Mouse (Mus musculus): Measurements from ENCODE around the gene Ifna2. TPM values are rescaled to one million over a fixed set of nuclear protein-coding genes. Genes with fewer than 3 reads are reported as not detected.

Ifna2 gene
- polyA plus RNA-seq, 1 experiment from 2014 or later: not detected

GRCm38 (mm10) chr4:88698781-88699180 lies 15.1 kb upstream of the Ifna2 start:
- 34% methylated on average over 5 of the region's 5 CpGs for WGBS (ENCODE audit: insufficient replicate concordance)
- no peak overlapping the region for H3K9ac ChIP-seq
- no peak overlapping the region for H3K4me2 ChIP-seq
- no peaks in the 10 kb centered on the region for H3K36me3 ChIP-seq (replicated peaks)
- H3K9me3 ChIP-seq (replicated peaks): no peaks in the 10 kb centered on the region
- ATAC-seq (ENCODE audit: insufficient read depth): no peak
- no peak overlapping the region for H3K4me3 ChIP-seq (replicated peaks)
- H3K27ac ChIP-seq (replicated peaks): no peak overlapping the region
- no peaks in the 10 kb centered on the region for H3K4me1 ChIP-seq (replicated peaks)
- no peaks in the 10 kb centered on the region; the same call in 1 of the 2 replicates for H3K27me3 ChIP-seq

GRCm38 (mm10) chr4:88697753-88698152 lies 14.0 kb upstream of the Ifna2 start:
- ATAC-seq (ENCODE audit: insufficient read depth): no peak
- WGBS (ENCODE audit: insufficient replicate concordance): 64% methylated on average over 4 of the region's 4 CpGs

GRCm38 (mm10) chr4:88697108-88697507 lies 13.4 kb upstream of the Ifna2 start:
- Histone ChIP-seq H3K4me2 (no peak overlapping the region), H3K27me3 (no peaks in the 10 kb centered on the region; the same call in 1 of the 2 replicates), H3K36me3 (replicated peaks) (no peaks in the 10 kb centered on the region), H3K9ac (no peak overlapping the region), H3K27ac (replicated peaks) (no peak overlapping the region), H3K4me1 (replicated peaks) (no peaks in the 10 kb centered on the region), H3K9me3 (replicated peaks) (no peaks in the 10 kb centered on the region), H3K4me3 (replicated peaks) (no peak overlapping the region)
- ATAC-seq (ENCODE audit: insufficient read depth): no peak
- 44% methylated on average over 6 of the region's 6 CpGs for WGBS (ENCODE audit: insufficient replicate concordance)

More at GRCm38 (mm10) chr4:88697753-88698152, 14.0 kb upstream of the Ifna2 start:
- no peaks in the 10 kb centered on the region; the same call in 1 of the 2 replicates for H3K27me3 ChIP-seq
- no peaks in the 10 kb centered on the region for H3K9me3 ChIP-seq (replicated peaks)
- no peak overlapping the region for H3K4me3 ChIP-seq (replicated peaks)
- no peak overlapping the region for H3K27ac ChIP-seq (replicated peaks)
- no peaks in the 10 kb centered on the region for H3K4me1 ChIP-seq (replicated peaks)
- H3K9ac ChIP-seq: no peak overlapping the region
- no peaks in the 10 kb centered on the region for H3K36me3 ChIP-seq (replicated peaks)
- H3K4me2 ChIP-seq: no peak overlapping the region

GRCm38 (mm10) chr4:88696237-88696884 lies 12.6 kb upstream of the Ifna2 start:
- Histone ChIP-seq H3K27ac (replicated peaks) (no peak overlapping the region), H3K27me3 (no peaks in the 10 kb centered on the region; the same call in 1 of the 2 replicates), H3K9me3 (replicated peaks) (no peaks in the 10 kb centered on the region), H3K36me3 (replicated peaks) (no peaks in the 10 kb centered on the region), H3K4me2 (no peak overlapping the region), H3K9ac (no peak overlapping the region), H3K4me3 (replicated peaks) (no peak overlapping the region), H3K4me1 (replicated peaks) (no peaks in the 10 kb centered on the region)
- ATAC-seq (ENCODE audit: insufficient read depth): no peak
- 19% methylated on average over 3 of the region's 3 CpGs for WGBS (ENCODE audit: insufficient replicate concordance)

GRCm38 (mm10) chr4:88693392-88693791 lies 9.7 kb upstream of the Ifna2 start:
- no peaks in the 10 kb centered on the region for H3K4me1 ChIP-seq (replicated peaks)
- no peak overlapping the region for H3K9ac ChIP-seq
- no peaks in the 10 kb centered on the region for H3K36me3 ChIP-seq (replicated peaks)
- 26% methylated on average over 2 of the region's 2 CpGs for WGBS (ENCODE audit: insufficient replicate concordance)
- no peak overlapping the region for H3K27ac ChIP-seq (replicated peaks)
- H3K4me2 ChIP-seq: no peak overlapping the region
- no peak for ATAC-seq (ENCODE audit: insufficient read depth)
- H3K27me3 ChIP-seq: no peaks in the 10 kb centered on the region; the same call in 1 of the 2 replicates
- H3K4me3 ChIP-seq (replicated peaks): no peak overlapping the region
- no peaks in the 10 kb centered on the region for H3K9me3 ChIP-seq (replicated peaks)

GRCm38 (mm10) chr4:88692537-88692936 lies 8.8 kb upstream of the Ifna2 start:
- no peaks in the 10 kb centered on the region for H3K36me3 ChIP-seq (replicated peaks)
- no peak overlapping the region for H3K27ac ChIP-seq (replicated peaks)
- H3K27me3 ChIP-seq: no peaks in the 10 kb centered on the region; the same call in 1 of the 2 replicates
- ATAC-seq (ENCODE audit: insufficient read depth): no peak
- no peaks in the 10 kb centered on the region for H3K4me1 ChIP-seq (replicated peaks)
- no peak overlapping the region for H3K4me3 ChIP-seq (replicated peaks)
- no peak overlapping the region for H3K4me2 ChIP-seq
- WGBS (ENCODE audit: insufficient replicate concordance): 37% methylated on average over 1 of the region's 1 CpGs
- no peak overlapping the region for H3K9ac ChIP-seq
- H3K9me3 ChIP-seq (replicated peaks): no peaks in the 10 kb centered on the region

GRCm38 (mm10) chr4:88691259-88691658 lies 7.5 kb upstream of the Ifna2 start, which contains the start of gene Ifnab:
Gene Ifnab, minus strand, starts transcription at chr4:88691359.
- H3K27ac ChIP-seq (replicated peaks): no peak within 1 kb of the TSS
- 43% methylated on average over 2 of the region's 2 CpGs for WGBS (ENCODE audit: insufficient replicate concordance)
- H3K4me2 ChIP-seq: no peak within 1 kb of the TSS
- no peaks in the 10 kb centered on the region for H3K36me3 ChIP-seq (replicated peaks)
- no peaks in the 10 kb centered on the region for H3K9me3 ChIP-seq (replicated peaks)
- H3K27me3 ChIP-seq: no peaks in the 10 kb centered on the region; the same call in 1 of the 2 replicates
- H3K4me3 ChIP-seq (replicated peaks): no peak within 1 kb of the TSS
- H3K9ac ChIP-seq: no peak within 1 kb of the TSS
- H3K4me1 ChIP-seq (replicated peaks): no peaks in the 10 kb centered on the region
- no peak for ATAC-seq (ENCODE audit: insufficient read depth)

GRCm38 (mm10) chr4:88681353-88681752 lies 2.4 kb downstream of the Ifna2 start:
- Histone ChIP-seq H3K27me3 (no peaks in the 10 kb centered on the region), H3K36me3 (replicated peaks) (no peaks in the 10 kb centered on the region), H3K4me1 (replicated peaks) (no peaks in the 10 kb centered on the region), H3K27ac (replicated peaks) (no peak overlapping the region), H3K9ac (no peak overlapping the region), H3K9me3 (replicated peaks) (no peaks in the 10 kb centered on the region), H3K4me2 (no peak overlapping the region), H3K4me3 (replicated peaks) (no peak overlapping the region)
- WGBS (ENCODE audit: insufficient replicate concordance): 28% methylated on average over 3 of the region's 3 CpGs
- no peak for ATAC-seq (ENCODE audit: insufficient read depth)

- Histone ChIP-seq H3K4me2 (no peak overlapping the region), H3K4me3 (replicated peaks) (no peak overlapping the region), H3K4me1 (replicated peaks) (no peaks in the 10 kb centered on the region), H3K9me3 (replicated peaks) (no peaks in the 10 kb centered on the region), H3K36me3 (replicated peaks) (no peaks in the 10 kb centered on the region), H3K27ac (replicated peaks) (no peak overlapping the region), H3K9ac (no peak overlapping the region), H3K27me3 (no peaks in the 10 kb centered on the region)
- ATAC-seq (ENCODE audit: insufficient read depth): no peak
- 35% methylated on average over 8 of the region's 8 CpGs for WGBS (ENCODE audit: insufficient replicate concordance)
Observed at GRCm38 (mm10) chr4:88680362-88680761, 3.4 kb downstream of the Ifna2 start.

GRCm38 (mm10) chr4:88676824-88677223 lies 6.9 kb downstream of the Ifna2 start, which contains the start of gene Ifna16:
Gene Ifna16, minus strand, starts transcription at chr4:88676924.
- H3K4me3 ChIP-seq (replicated peaks): no peak within 1 kb of the TSS
- no peak within 1 kb of the TSS for H3K9ac ChIP-seq
- WGBS (ENCODE audit: insufficient replicate concordance): 40% methylated on average over 1 of the region's 1 CpGs
- no peaks in the 10 kb centered on the region for H3K4me1 ChIP-seq (replicated peaks)
- no peak within 1 kb of the TSS for H3K27ac ChIP-seq (replicated peaks)
- H3K4me2 ChIP-seq: no peak within 1 kb of the TSS
- H3K36me3 ChIP-seq (replicated peaks): no peaks in the 10 kb centered on the region
- no peaks in the 10 kb centered on the region for H3K27me3 ChIP-seq
- ATAC-seq (ENCODE audit: insufficient read depth): no peak
- H3K9me3 ChIP-seq (replicated peaks): no peaks in the 10 kb centered on the region

GRCm38 (mm10) chr4:88655461-88655860 lies 28.3 kb downstream of the Ifna2 start:
- no peaks in the 10 kb centered on the region for H3K27me3 ChIP-seq
- no peak overlapping the region for H3K27ac ChIP-seq (replicated peaks)
- WGBS (ENCODE audit: insufficient replicate concordance): 22% methylated on average over 1 of the region's 1 CpGs
- ATAC-seq (ENCODE audit: insufficient read depth): no peak
- H3K9ac ChIP-seq: no peak overlapping the region
- no peaks in the 10 kb centered on the region for H3K36me3 ChIP-seq (replicated peaks)
- no peaks in the 10 kb centered on the region for H3K4me1 ChIP-seq (replicated peaks)
- no peaks in the 10 kb centered on the region for H3K9me3 ChIP-seq (replicated peaks)
- H3K4me3 ChIP-seq (replicated peaks): no peak overlapping the region
- no peak overlapping the region for H3K4me2 ChIP-seq

GRCm38 (mm10) chr4:88653644-88654043 lies 30.1 kb downstream of the Ifna2 start:
- Histone ChIP-seq H3K9me3 (replicated peaks) (no peaks in the 10 kb centered on the region), H3K36me3 (replicated peaks) (no peaks in the 10 kb centered on the region), H3K4me2 (no peak overlapping the region), H3K27me3 (no peaks in the 10 kb centered on the region), H3K9ac (no peak overlapping the region), H3K27ac (replicated peaks) (no peak overlapping the region), H3K4me3 (replicated peaks) (no peak overlapping the region), H3K4me1 (replicated peaks) (no peaks in the 10 kb centered on the region)
- ATAC-seq (ENCODE audit: insufficient read depth): no peak
- WGBS (ENCODE audit: insufficient replicate concordance): 75% methylated on average over 3 of the region's 3 CpGs

Data from liver, embryonic 15.5 days (tissue).